Mouse (Mus musculus): Measurements from ENCODE around the gene Auts2.

The Auts2 gene

DNA sequence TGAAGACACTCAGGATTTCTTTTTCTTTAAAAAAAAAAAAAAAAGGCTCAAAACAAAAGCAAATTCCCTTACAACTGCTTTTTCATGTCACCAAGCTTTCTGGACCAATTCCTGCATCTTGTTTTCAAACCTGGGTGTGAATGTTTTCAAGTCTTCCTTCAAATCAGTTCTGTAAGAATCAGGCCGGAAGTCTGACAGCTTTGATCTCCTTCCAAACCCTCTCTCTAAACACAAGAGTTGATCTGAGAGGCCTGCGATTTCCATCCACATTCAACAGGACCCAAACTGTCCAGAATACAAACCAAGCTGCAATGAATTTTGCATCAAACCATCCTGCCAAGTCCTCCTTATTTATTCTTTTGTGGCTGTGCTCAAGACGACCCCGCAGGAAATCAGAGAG lies 737.9 kb downstream of the Auts2 start:
- no peak for DNase-seq (ENCODE audit: low spot score in 2 of 2)

DNA sequence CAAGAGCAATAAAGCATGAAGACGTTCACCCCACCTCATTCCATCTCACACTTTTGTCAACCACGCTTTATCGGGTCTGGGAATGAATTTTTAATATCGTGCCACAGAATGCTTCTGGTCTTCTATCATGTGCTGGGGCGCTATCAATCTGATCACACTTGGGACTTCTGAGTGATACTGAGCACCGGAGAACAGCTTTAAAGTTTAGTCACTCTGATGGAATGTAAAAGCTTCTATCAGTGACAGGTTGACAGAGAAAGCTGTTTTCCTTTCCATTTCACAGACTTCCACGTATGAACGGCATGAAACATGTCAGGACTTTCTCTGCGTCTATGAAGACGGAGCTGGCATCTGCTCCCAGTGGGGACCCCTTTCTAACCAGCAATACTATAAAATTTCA lies 739.5 kb downstream of the Auts2 start:
- no peak for DNase-seq (ENCODE audit: low spot score in 2 of 2)

DNA sequence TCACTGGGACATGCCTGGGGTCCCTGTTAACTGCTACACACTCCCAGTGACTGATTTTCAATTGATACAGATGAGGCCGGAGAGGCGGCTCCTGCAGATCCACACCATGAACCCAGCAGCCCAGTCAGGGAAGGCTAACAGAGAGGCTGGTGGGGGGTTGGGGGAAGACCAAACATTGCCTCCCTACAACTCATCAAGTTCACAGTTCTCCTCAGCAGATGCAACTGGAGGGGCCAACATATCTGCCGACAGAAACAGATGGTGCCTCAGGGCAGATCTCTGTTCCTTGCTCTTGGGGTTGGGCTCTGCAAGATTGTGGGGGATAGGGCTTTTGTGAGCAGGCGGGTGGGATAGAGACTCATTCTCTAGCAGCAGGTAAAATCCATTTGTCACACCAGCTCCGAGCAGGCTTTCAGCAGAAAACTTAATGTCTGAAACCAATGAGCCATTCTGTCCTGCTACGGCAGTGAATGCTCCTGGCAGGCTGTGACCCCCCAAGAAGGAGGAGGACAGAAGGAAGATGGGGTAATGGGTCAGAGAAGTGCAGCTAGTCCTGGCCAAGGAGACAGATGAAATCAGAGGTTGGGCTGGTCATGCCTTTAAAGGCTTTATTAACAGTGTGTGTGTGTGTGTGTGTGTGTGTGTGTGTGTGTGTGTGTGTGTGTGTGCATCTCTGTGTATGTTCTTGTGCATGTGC lies 740.7 kb downstream of the Auts2 start:
- DNase-seq (ENCODE audit: low spot score in 2 of 2), result no peak

DNA sequence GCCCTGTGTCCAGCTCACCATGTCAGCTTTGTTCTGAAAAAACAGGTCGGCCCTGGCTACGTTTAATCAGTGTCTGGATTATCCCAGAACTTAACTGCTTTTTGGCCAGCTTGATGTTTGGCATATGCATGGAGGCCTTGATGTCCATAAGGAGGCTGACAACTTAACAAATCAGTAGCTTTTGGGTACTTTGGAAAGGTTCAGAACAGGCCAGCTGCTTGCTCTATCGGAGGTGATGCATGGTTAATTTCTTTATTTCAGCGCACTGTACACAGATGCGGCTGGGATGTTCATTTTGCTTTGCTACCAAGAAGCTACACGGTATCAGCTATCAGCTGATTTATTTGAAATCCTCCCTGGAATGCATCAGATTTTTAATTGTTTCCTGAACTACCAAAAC lies 741.2 kb downstream of the Auts2 start:
- DNase-seq (ENCODE audit: low spot score in 2 of 2), result no peak

DNA sequence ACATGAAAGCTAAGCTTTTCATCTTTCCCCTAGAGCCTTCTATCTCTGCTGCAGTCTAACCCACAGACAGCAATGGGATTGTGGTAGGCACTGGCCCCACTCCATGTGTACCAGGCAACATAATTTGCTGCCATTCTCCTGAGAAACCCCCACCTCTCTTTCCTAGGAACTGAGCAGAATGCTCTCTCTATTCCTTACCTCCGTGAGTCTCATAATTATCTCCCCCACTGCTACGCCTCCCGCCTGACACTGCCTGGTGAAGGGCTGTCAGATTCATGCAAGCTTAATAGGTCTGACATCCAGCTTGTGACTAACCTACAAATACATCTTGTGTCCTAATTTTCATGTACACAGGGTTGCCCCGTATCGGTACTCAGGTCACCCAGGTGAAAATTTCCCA lies 744.8 kb downstream of the Auts2 start:
- DNase-seq (ENCODE audit: low spot score in 2 of 2), result no peak

DNA sequence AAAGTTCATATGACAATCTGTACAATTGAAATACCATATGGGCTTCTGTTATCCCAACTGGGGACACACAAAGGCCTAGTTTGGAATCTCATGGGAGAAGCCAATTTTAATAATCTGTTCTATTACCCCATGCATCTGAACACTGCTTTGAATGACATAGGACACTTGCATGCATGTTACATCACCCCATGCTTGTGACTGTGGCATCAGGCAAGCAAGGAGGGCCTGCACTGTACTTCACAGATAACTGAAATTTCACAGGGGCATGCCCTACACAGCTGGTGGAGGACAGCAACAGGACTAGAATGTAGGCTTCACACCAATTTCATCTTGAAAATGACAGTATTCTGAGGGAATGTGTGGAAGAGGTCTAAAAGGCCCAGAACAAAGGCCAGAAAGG lies 746.1 kb downstream of the Auts2 start:
- DNase-seq (ENCODE audit: low spot score in 2 of 2), result no peak

DNA sequence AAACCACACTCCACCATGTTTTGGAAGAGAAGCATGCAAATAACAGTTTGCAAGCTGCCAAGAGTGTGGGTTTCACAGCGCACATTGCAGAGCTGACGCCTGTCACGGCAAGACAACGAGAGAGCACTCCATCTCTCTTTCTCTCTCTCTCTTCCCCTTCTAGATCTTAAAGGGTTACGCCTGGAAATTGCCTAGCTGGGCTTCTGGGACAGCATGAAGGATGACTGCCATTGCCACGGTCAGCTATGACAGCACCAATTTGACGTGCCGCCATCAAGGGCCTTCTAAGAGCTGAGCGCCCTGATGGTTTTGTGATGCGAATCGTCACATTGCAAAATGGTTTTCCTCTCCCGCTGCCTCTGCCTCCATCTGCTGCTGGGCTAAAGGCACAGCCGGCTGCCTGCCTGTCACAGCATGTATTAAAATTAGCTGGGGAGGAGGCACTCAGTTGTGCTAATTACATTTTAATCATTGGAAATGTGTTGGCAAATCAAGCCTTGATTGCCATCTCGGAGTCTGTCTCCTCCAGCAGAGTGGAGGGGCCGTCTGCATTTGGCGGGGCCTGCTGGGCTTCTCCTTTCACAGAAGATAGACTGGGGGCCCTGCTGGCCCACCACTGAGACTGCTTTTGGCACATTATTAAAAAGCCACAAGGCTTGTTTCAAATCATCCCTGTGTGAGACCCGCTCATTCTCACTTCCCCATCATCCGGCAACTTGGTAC lies 748.6 kb downstream of the Auts2 start:
- no peak for DNase-seq (ENCODE audit: low spot score in 2 of 2)

DNA sequence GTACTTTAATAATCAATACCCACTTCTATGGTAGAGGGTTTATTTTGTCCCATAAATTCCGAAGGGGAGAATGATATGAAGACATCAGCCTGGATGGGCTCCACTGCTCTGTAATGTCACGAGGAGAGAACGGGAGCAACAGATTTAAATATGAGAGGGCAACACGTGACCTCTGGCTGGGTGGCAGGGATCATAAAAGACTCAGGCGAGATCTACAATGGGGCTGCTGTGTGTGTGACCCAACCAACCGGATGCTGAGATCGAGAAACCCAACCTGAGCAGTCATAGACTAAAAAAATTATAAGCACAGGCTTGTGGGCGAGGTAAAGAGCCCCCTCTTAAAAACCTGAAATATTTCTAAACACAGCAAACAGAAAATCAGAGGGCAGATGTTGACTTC lies 753.5 kb downstream of the Auts2 start:
- no peak for DNase-seq (ENCODE audit: low spot score in 2 of 2)

DNA sequence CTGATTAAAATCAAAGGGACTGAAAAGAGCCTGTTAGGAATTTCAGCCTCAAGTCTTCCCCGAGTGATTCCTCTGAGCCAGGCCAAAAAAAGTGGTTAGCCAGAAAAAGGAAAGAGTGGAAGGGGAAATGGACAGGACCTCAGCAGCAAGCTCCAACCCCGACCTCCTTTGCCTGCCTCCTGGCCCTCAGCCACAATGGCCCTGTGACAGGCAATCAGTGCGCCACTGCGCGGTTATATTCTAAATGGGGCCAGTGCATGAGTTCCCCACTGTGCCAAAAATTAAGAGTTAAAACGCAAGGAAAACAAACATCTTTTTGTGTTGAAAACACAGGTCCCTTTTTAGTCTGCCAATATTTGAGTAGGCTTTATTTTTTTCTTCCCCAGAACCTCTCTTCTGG lies 755.1 kb downstream of the Auts2 start:
- DNase-seq (ENCODE audit: low spot score in 2 of 2), result no peak

DNA sequence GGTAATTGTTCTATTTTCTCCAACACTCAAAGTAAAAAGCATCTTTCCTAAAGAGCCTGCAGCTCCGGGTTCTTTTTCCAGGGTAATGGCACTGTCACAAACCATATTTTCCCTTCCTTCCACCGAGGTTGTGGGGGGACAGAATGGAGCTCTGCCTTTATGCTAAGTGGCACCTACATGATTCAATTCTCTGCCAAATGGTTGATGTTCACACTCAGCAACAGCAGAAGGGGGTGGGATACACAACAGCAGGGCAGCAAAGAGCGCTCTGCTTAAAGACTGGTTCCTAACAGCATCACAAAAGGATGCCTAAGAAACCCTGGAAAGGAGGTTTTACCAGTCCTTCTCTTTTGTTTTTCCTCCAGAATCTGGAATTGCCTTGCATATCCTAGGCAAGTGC lies 759.9 kb downstream of the Auts2 start:
- DNase-seq (ENCODE audit: low spot score in 2 of 2), result no peak

DNA sequence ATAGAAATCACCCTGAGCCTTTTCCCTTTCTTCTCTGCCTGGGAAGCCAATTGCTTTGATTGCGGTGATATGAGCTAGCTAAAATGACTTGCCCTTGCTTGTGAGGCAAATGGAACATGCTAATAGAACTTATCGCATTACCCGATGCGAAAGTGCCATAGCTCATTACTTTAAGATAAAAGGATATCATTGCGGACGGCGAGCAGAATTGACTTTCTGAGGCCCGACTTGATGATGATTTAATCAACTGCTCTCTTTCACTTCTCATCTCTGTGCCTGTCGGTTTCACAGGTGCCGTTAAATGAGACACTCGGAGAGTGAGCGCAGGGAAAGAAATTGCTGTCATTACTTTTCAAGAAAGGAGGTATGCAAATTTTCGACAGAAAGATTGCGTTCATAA lies 762.1 kb downstream of the Auts2 start:
- DNase-seq (ENCODE audit: low spot score in 2 of 2), result no peak

DNA sequence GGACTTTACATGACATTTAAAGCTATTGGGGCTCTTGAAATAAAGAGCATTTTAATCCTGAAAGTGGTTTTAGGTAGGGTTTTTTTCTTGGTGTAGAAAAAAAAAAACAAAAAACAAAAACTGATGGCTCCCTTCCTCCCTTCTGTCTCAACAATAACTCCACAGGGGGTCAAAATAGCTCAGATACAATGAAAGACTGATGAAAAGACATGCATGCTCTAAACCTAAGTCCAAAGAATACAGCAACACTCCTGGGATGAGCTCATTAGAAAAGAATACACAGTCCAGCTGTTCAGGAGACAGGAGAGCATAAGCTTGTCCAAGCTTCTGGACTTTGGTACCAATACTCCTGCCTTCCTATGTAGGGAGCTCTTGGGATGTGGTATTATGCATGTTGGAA lies 764.0 kb downstream of the Auts2 start:
- DNase-seq (ENCODE audit: low spot score in 2 of 2), result no peak

DNA sequence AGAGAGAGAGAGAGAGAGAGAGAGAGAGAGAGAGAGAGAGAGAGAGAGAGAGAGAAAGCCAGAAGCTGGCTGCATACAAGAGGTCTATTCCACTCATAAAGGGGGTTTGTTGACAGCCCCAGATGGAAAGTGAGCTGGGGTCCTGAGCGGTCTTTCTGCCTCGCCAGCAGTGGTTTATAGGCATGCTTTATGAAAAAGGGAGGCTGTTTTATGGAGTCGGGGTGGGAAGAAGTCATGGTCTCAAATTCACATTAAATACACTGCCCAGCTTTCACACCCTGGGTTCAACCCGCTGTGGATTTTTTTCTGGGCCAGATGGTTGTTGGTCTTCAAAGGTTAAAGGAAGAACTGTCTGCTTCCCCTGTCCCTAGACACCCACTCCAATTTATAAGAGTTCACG lies 767.5 kb downstream of the Auts2 start:
- DNase-seq (ENCODE audit: low spot score in 2 of 2), result no peak

DNA sequence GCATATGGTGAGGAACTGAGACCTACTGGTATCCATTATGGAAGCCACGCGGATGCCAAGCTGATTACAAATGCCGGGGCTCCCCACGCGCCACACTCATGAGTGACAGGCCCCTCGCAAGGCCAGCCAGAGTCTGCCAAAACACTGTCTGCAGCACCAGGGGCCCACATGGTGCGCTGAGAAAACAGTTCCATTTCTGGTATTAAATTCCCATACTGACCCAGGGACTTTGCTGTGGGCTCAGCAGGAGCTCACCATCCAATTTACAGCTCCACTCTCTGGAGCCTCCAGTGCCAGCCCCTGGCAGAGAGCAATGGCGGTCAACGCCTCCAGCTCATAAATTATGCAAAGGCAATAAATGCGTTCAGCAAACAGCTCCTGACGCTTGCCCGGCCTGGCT lies 767.9 kb downstream of the Auts2 start:
- DNase-seq (ENCODE audit: low spot score in 2 of 2), result no peak

DNA sequence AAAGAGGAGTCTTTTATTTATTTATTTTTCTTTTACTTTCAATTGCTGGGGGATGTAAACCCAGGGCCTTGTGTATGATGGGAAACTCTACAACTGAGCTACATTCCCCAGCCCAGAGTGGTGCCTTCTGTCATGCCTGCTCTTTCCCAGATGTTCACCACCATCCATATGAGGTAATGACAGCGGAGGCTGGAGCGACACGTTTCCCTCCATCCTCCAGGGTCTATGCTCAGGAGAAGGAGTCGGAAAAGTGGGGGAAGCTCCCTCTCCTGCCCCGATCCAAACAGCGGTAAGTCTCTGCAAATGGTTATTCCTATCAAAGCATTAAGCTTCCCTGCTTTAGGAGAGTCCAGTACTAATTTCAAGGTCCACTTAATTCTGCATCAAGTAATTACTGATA lies 768.4 kb downstream of the Auts2 start:
- no peak for DNase-seq (ENCODE audit: low spot score in 2 of 2)

DNA sequence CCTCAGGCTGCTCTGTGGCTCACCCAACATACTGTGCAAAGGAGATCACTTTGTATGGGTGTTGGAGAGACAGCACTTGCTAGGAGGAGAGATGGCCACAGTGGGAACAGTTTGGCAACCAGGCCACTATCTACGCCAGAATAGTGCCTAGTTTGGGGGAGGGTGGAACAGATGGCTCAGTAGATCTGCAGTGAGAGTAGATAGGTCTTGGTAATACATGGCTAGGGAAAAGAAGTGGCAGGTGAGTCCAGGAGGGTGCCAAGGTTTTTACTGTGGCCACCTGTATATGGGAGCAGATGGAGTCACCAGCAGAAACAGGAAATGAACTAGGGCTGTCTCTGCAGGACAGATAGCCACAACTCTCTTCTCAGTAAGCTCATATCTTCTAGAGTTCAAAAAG lies 770.5 kb downstream of the Auts2 start:
- DNase-seq (ENCODE audit: low spot score in 2 of 2), result no peak

DNA sequence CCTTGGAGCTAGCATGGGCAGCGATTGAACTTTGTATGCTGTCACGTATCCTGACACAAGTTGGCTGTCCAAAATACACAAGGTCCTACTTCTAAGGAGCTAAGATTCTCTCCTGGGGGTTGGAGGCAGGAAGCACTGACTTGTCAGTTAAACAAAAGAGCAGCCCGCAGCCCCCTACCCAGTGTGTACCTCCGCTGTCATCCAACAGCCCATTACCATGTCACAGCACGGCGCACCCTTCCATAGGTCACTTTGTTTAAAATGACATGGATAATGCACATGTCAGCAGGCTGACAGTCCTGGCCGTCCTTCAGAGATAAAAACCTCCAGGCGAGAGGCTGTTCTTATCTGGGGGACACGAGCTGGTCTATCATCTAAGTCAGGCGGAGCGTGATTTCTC lies 773.9 kb downstream of the Auts2 start:
- no peak for DNase-seq (ENCODE audit: low spot score in 2 of 2)

DNA sequence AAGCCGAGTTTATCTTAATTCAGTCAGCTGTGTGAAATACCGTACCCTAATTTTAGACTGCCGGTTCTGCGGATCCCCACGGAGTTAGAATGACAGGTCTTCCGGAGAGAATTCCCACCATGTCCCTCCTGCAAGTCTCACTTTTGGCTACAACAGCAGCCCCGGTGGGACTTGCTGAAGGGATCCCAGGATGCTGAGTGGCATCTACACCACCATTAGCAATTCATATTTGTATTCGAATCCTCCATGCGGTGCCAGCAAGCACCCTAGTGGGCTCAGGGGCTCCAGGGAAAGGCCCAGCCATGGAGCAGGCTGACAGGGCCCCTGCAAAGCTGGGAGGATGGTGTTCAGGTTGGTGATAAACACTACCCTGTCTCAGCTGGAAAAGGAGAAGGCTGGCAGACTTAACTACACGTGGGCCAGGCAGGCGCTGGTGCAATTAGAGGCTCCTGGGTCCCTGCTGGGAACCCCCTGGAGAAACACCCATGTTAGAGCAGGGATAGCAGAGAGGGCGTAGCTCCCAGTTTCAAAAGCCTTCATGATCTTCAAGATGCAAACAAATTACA lies 775.4 kb downstream of the Auts2 start:
- DNase-seq (ENCODE audit: low spot score in 2 of 2), result no peak

DNA sequence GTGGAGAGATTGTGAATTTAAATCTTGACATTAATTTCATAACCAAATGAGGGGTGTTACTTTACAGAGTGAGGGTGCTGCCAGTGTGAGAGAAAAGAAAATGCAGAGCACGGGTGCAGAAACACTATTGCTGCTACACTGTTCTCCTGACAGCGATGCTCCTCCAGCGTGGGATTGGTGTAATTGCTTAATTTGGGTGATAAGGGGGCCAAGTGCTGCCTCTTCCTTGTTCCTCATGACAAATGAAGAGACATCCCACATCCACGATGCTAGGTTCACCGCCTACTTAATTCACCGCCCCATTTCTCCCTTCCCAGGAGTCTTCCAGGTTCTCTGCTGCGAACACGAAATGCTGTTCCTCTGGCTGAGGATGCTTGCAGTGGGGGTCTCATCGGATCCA lies 776.0 kb downstream of the Auts2 start:
- DNase-seq (ENCODE audit: low spot score in 2 of 2), result no peak

DNA sequence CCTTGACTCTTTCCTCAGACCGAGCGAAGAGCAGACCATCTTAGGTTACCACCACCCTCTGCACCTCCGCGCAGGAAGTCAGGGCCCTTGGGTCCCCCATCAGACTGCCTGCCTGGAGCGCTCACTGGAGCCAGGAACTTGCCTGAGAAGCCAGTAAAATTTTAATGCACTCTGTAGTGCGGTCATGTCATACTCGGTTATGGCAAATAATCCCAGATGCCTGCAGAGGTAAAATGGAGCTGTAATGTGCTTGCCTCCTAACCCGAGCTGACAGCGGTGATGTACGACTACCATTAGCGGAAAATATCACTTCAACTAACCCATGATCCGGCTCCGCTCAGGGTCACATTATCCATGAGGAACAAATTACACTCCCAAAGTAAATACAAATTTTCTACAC lies 783.7 kb downstream of the Auts2 start:
- no peak for DNase-seq (ENCODE audit: low spot score in 2 of 2)

DNA sequence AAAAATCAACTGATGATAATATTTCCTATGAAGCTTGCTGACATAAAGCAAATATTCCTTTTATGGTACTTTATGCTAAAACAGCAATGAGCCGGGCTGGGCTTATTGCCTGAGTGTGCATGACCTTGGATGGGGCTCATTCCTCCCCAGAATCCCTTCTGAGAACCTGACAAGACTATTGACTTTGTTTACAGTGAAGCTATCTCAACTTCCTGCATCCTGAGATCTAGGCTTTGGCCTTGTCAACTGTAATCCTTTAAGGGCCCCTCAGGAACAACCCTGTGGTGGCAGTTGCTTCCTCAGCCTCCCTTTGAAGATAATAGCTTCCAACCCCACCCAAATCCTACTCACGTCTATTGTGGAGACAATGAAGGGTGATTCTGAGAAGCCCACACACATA lies 792.8 kb downstream of the Auts2 start:
- DNase-seq (ENCODE audit: low spot score in 2 of 2), result no peak

DNA sequence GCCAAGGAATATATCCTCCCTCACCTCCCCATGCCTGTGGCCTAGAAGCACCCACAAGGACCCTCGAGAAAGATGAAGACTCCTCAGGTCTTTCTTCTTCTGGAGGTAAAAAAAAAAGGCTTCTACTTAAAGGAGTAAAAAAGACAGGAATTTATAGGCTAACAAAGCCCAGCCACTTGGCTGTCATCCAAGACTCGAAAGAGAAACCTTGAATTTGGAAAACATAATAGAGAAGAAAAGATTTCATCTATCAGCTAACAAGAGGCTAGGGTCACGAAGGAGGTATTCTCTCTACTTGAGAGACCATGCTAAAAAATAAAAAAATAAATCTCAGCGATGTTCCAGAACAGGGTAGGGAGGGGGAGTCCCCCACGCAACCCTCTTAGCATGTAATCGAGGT lies 793.9 kb downstream of the Auts2 start:
- DNase-seq (ENCODE audit: low spot score in 2 of 2), result no peak

DNA sequence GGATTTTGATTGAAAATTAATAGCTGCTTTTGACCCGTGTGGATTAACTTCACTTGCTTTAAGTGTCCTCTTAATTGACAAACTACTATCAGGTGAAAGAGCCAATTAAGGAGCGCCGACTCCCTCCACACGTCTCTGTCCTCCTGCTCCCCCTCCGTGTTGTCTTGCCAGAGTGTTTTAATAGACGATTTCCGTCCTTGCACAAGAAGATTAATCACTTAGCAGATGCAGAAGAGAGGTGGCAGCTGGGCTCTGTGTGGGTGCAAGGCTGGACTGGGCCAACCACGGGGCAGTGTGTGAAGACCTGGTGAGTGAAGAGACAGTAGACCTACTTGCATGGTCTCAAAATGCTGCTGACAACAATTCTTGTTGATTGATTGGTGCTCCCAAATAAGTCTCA lies 800.1 kb downstream of the Auts2 start:
- no peak for DNase-seq (ENCODE audit: low spot score in 2 of 2)

DNA sequence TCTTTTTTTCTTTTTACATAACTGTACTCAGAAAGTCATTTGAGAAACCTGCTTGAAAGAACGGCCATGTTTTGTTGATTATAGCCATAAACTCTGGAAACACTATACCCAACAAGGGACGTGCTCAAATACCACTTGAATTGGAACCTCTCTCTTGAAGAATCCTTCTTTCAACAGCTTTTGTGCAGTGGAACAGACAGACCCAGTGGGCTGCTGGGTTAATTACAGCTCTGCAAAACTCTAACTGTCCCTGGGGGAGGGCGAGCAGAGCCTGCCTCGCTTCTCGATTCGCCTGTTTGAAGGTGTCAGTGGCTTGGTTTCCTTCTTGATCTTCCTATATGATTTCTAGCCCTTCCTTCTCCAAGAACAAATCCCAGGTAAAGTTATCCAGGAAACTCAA lies 805.7 kb downstream of the Auts2 start:
- DNase-seq (ENCODE audit: low spot score in 2 of 2), result no peak

Measured in urinary bladder, adult 18-20 months (tissue).